Mouse (Mus musculus) heart, adult 2 months (tissue): Measurements from ENCODE around the gene Dcps. TPM values are rescaled to one million over a fixed set of nuclear protein-coding genes. Genes with fewer than 3 reads are reported as not detected.
A peak's percentile ranks its signal among the peaks of the same experiment; 100 is the strongest.

ENCODE experiments used
- DNase-seq, 2 experiments: peaks; one replicate each; pipeline ENCODE4 v3.0.0; 2021
- H3K27ac ChIP-seq: fragments of 200-600 bp; 2 replicates; pipeline ENCODE4 v1.8.1; 2022
- H3K27me3 ChIP-seq: fragments of 200-500 bp; 2 replicates; pipeline ENCODE4 v1.6.1; 2012; ENCODE audit warnings: mild to moderate bottlenecking, low read length, inconsistent platforms, mixed read lengths; ENCODE audit not compliant: control insufficient read depth, insufficient read depth
- H3K36me3 ChIP-seq: fragments of 200-500 bp; 2 replicates; pipeline ENCODE4 v1.6.1; 2012; ENCODE audit warnings: low read length, inconsistent platforms; ENCODE audit not compliant: control insufficient read depth, insufficient read depth
- H3K4me1 ChIP-seq: fragments of 200-500 bp; 2 replicates; pipeline ENCODE4 v1.6.1; 2011; ENCODE audit warnings: low read length; ENCODE audit not compliant: control insufficient read depth, insufficient read depth
- H3K4me3 ChIP-seq: fragments of 200-600 bp; 2 replicates; pipeline ENCODE4 v1.8.1; 2022
- H3K79me2 ChIP-seq: fragments of 200-500 bp; replicated peaks from 2 replicates; pipeline ENCODE4 v1.6.1; 2012; ENCODE audit warnings: mild to moderate bottlenecking, inconsistent platforms, low read length, moderate library complexity, mixed read lengths; ENCODE audit not compliant: control insufficient read depth, insufficient read depth
- H3K9ac ChIP-seq: fragments of 200-500 bp; 2 replicates; pipeline ENCODE4 v1.6.1; 2012; ENCODE audit warnings: low read depth, mild to moderate bottlenecking, control low read depth, inconsistent platforms, low read length, mixed read lengths
- CTCF ChIP-seq: fragments of 200-600 bp; IDR thresholded peaks from 2 replicates; pipeline ENCODE4 v1.8.1; 2022; ENCODE audit warnings: antibody characterized with exemption, mild to moderate bottlenecking, moderate library complexity
- EP300 ChIP-seq: fragments of 200-500 bp; IDR thresholded peaks from 2 replicates; pipeline ENCODE4 v1.6.1; 2011; ENCODE audit warnings: low read depth, low read length, control low read depth; ENCODE audit not compliant: insufficient read depth
- POLR2A ChIP-seq: fragments of 200-500 bp; IDR thresholded peaks from 2 replicates; pipeline ENCODE4 v1.6.1; 2011; ENCODE audit warnings: mild to moderate bottlenecking, low read depth, low read length, control low read depth; ENCODE audit not compliant: insufficient read depth
- WGBS: fragments of 180-500 bp; shearing (Covaris S2); methylation state at CpG from one replicate; pipeline ENCODE4 v1.1.7; 2018; 5-methylcytosine and 5-hydroxymethylcytosine counted together
- intact Hi-C: fragments of 180-260 bp; cut with DNase I; formaldehyde crosslinking; loops from one replicate; pipeline ENCODE4 v1.15.1; 2025
- long read RNA-seq: library from polyadenylated mRNA; stranded (forward); transcript quantifications from one replicate; pipeline ENCODE4 v2.0.0, GENCODE M21; 2021
- polyA plus RNA-seq: library from polyadenylated mRNA; depleted of rRNA; stranded (reverse); fragments of >200 nt; gene quantifications from 2 replicates; pipeline ENCODE4 v1.2.3, GENCODE M21; 2012; rRNA removed
- total RNA-seq, 2 experiments: library from RNA; stranded (reverse); gene quantifications; 2 replicates each; pipeline ENCODE4 v1.2.3; 2021

Gene Dcps
- total RNA-seq (10 to 100 TPM; 14.4 to 15.1 TPM), polyA plus RNA-seq (21.3 and 25.5 TPM in 2 replicates)
- long read RNA-seq, transcript Dcps-201 (6 exons, 1,274 nt), result major isoform, 18 of 19 reads
- long read RNA-seq, partial matches to known transcripts, result 0 of 19 reads
- long read RNA-seq, other reads (novel, unspliced or antisense), result 1 of 19 reads

DNA sequence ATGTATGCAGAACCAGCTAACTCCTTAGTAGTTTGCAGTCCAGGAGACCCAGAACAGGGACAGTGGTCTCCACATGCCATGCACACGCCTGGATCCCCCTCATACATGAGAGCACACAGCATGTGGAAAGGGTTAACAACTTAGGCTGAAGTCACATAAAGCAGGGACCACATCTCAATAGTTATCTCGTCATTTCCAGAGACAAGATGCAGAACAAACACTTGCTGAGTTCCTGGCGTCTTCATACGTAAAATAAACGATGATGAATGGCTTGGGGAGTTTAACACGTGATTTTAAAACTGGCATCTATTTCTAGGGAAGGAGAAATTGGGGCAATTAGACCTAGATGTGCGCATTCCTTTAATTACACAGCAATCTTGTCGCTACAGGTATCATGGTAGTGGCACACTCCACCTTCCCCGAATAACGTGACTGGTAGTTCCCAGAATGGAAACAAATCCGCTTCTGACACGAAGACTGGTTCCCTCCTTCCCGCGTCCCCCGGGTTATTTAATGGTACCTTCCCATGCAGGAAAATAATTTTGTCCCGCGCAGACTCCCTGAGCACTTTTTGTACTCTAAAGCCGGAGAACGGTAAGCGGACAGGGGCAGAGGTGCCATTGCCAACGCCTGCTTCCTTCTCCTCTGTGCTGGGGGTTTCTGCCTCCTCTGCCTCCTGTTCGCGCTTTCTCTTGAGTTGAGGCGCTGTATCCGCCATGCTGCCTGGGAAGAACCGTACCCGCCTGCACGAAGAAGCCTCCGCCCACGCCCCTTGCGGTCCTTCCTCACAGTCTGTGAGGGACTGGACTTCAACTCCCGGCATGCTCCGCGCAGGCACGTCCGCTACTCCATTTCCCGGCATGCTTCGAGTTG lies at the start of gene Dcps:
Dcps (minus strand) TSS at position 811 of the 873 bp plus-strand sequence.
- peak within 1 kb of the TSS; percentile 71 for H3K4me3 ChIP-seq
- peaks cover 3% of the 10 kb centered on the region for H3K4me1 ChIP-seq
- peak within 1 kb of the TSS; percentile 77 for H3K9ac ChIP-seq
- H3K36me3 ChIP-seq, result no peaks in the 10 kb centered on the region
- intact Hi-C loops, result loop anchor here (2.0 to 5.0 kb wide), 2 partner anchors 23 to 37 kb away; partner anchors contain the start of gene Foxred1
- no peaks in the 10 kb centered on the region for H3K79me2 ChIP-seq
- DNase-seq, result peak; percentile 93 to 96
- H3K27me3 ChIP-seq, result no peaks in the 10 kb centered on the region
- TF ChIP-seq EP300 (no peak; the same call in none of the 2 replicates), CTCF (peak; percentile 46), POLR2A (peak; percentile 80)
- under 1% methylated on average over 38 of the region's 38 CpGs for WGBS
- peak within 1 kb of the TSS; percentile 93 for H3K27ac ChIP-seq

DNA sequence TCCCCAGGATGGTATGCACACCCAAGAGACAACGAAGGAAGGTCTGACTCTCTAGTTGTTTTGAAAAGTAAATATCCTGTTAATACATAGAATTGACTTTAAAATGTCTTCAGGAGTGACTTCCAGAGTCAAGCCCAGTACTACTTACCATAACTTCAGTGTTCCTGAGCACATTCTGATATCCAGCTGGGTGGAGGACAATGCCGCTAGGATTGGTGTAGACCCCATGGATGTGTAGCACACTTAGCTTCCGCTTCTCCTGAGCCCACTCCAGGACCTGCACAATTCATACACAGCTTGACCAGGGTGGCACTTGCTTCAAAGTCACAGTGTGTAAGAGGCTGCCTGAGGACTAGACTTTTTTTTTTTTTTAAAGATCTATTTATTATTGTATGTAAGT lies 47.6 kb upstream of the Dcps start:
- H3K36me3 ChIP-seq, result peaks cover 6% of the 10 kb centered on the region
- no peak overlapping the region for H3K4me3 ChIP-seq

DNA sequence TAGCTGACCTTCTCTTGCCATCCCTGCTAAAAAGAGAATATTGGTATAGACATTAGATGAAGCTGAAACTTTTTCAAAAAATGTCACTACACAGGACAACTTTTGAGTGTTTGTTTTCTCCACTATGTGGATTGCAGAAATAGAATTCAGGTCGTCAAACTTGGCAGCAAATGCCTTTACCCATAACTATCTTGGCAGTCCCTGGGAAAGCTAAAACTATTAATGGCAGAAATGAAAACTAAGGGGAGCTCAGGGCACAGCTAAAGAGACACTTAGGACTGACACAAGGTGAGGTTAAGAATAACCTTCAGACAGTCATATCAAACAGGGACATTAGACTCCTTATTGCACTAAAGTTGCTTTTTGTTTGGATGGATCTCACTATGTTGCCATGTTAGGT lies 42.1 kb upstream of the Dcps start:
- H3K4me1 ChIP-seq, result peaks cover 2% of the 10 kb centered on the region
- H3K79me2 ChIP-seq, result no peaks in the 10 kb centered on the region
- H3K27me3 ChIP-seq, result no peaks in the 10 kb centered on the region
- TF ChIP-seq EP300, result no peak
- TF ChIP-seq POLR2A, result 0 out of 2 replicates have a peak, but pooled peaks have one; percentile 13
- TF ChIP-seq CTCF, result no peak
- H3K9ac ChIP-seq, result no peak overlapping the region
- no peak for DNase-seq
- no peak overlapping the region for H3K4me3 ChIP-seq
- peaks cover 15% of the 10 kb centered on the region for H3K36me3 ChIP-seq
- 39% methylated on average over 1 of the region's 1 CpGs for WGBS
- intact Hi-C loops, result no loop called here
- H3K27ac ChIP-seq, result peak overlapping the region; percentile 74

More for the DNA sequence above, 47.6 kb upstream of the Dcps start:
- no peak for DNase-seq
- H3K4me1 ChIP-seq, result no peaks in the 10 kb centered on the region
- no peak overlapping the region for H3K27ac ChIP-seq
- no peak overlapping the region for H3K9ac ChIP-seq
- 93% methylated on average over 3 of the region's 3 CpGs for WGBS
- intact Hi-C loops, result no loop called here
- TF ChIP-seq POLR2A (no peak), EP300 (no peak), CTCF (no peak)
- no peaks in the 10 kb centered on the region for H3K79me2 ChIP-seq
- H3K27me3 ChIP-seq, result no peaks in the 10 kb centered on the region

DNA sequence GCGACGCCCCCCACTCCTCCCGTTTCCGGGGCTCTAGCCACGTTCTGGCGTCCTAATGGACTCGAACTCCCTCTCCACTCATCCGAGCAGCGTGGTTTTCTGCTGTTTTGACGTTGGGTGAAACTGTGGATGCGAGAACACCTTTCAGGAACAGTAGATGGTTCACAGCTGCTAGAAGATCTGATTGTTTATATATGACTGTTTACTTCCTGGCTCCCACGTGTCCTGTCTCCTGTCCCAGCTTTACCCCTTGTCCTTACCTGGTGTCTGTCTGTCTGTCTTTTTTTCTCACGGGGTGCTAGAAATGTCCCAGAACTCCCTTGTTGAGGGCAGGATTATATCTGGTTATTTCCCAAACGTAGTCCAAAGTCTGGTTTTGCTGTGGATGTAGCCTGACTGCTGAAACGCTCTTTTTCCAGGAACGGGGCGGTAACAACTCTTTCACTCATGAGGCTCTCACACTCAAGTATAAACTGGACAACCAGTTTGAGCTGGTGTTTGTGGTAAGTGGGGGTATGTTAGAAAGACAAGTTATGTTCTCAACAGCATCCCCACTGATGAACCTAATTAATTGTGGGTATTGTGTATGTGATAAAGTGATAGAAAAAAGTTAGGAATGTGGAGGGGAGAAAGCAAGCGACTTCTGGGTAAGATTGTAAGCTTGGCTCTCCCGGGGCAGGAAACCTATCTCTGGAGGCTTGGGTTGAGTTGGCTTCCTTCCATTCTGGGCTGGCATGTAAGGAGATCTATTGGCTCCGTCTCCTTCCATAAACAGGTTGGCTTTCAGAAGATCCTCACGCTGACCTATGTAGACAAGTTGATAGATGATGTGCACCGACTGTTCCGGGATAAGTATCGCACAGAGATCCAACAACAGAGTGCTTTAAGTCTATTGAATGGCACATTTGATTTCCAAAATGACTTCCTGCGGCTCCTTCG lies 36.0 kb upstream of the Dcps start:
- Histone ChIP-seq H3K27ac (peak overlapping the region; percentile 95), H3K36me3 (no peaks in the 10 kb centered on the region; the same call in none of the 2 replicates), H3K9ac (peak overlapping the region; percentile 93), H3K79me2 (no peaks in the 10 kb centered on the region), H3K4me1 (peaks cover 2% of the 10 kb centered on the region), H3K4me3 (peak overlapping the region; percentile 93), H3K27me3 (no peaks in the 10 kb centered on the region)
- intact Hi-C loops, result loop anchor here (5.0 kb wide), 2 partner anchors 35 to 55 kb away; partner anchors contain the start of genes Dcps, Fam118b and Rpusd4
- TF ChIP-seq POLR2A (no peak), CTCF (no peak)
- DNase-seq, result no peak
- 18% methylated on average over 26 of the region's 26 CpGs for WGBS
